Mouse (Mus musculus): Measurements from ENCODE around the gene Fgfr1op2. TPM values are rescaled to one million over a fixed set of nuclear protein-coding genes. Genes with fewer than 3 reads are reported as not detected.

Fgfr1op2 gene
- polyA plus RNA-seq, 1 experiment, result 101 TPM

DNA sequence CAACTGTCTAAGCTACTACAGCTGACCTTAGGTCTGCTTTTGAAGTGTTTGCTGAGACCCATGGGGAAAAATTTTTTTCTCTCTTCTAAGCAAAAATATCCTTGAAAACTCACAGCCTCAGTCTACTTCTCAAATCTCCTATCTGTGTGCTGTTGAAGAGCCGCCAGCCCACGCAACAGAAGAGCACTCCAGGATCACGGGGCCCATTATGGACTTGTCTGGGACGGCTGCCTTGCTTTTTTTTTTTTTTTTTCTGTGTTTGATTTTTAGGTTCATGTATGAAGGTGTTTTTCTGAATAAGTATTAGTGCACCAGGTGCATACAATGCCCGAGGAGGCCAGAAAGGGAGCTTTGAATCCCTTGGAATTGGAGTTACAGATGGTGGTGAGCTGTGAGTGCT lies 59.5 kb downstream of the Fgfr1op2 start:
- no peak for TF ChIP-seq POLR2A (IDR thresholded peaks at IDR 0.05; ENCODE audit: low read depth, low read length)
- no peak for TF ChIP-seq CTCF (IDR thresholded peaks at IDR 0.05; ENCODE audit: borderline replicate concordance, insufficient read depth, low read length)
- peaks cover 3% of the 10 kb centered on the region; the same call in 1 of the 2 replicates for H3K4me1 ChIP-seq (ENCODE audit: control insufficient read depth, insufficient read depth, low read length)
- no peak overlapping the region for H3K4me3 ChIP-seq (ENCODE audit: insufficient read depth, low read length)
- H3K27ac ChIP-seq (ENCODE audit: insufficient read depth, low read length), result no peak overlapping the region

DNA sequence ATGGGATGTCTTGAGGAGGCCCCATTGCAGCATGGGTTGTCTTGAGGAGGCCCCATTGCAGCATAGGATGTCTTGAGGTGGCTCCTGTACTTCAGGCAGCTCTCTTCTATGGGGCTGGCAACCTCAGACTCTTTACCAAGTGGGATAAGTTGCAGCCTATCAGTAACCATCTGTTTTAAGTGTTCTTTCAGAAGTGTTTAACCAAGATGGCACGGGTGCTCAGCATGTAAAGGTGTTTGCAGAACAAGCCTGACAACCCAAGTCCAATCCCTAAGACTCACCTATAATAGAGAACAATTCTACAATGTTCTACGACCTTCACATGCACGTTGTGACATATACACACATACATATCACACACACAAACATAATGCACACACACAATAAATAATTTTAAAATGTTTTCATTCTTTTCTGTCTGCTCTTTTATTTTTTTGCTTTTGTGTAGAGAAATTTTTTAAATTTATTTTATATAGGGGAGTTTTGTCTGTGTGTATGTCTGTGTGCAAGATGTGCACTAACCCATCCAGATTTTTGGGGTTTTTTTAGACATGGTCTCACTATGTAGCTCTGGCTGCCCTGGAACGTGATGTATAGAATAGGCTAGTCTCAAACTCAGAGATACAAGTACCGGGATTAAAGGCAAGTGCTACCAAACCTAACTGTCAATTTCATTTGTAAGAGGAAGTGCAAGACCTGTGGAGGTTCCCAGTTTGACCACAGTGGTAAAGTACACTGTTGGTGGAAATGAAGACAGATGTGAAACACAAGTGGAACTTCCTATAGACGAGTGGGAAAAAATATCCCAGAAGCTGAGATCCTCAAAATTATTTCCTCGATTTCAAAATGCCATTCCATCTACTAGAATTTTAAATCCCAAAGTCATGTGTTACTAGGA lies 63.3 kb downstream of the Fgfr1op2 start:
- H3K4me1 ChIP-seq (ENCODE audit: control insufficient read depth, insufficient read depth, low read length), result no peaks in the 10 kb centered on the region
- H3K4me3 ChIP-seq (ENCODE audit: insufficient read depth, low read length), result no peak overlapping the region
- no peak for TF ChIP-seq POLR2A (IDR thresholded peaks at IDR 0.05; ENCODE audit: low read depth, low read length)
- no peak for TF ChIP-seq CTCF (IDR thresholded peaks at IDR 0.05; ENCODE audit: borderline replicate concordance, insufficient read depth, low read length)
- no peak overlapping the region for H3K27ac ChIP-seq (ENCODE audit: insufficient read depth, low read length)

DNA sequence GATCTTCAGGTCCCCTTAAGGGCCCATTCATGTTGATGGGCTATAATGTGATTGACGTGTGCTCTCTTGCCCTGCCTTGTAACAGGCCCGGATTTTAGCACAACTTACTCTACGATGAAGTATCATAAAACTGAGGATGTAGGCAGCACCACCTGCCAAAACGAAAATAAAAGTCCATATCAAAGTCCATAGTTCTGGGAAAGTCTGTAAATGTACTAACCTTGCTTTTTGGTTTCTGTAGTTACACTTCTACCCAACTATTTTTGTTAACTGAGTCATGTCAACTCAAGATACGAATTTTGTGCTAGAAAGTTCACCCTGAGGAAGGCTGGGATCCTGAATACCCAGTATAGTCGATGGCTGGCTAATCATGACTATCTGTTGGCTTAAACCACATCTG lies 64.0 kb downstream of the Fgfr1op2 start:
- H3K27ac ChIP-seq (ENCODE audit: insufficient read depth, low read length), result no peak overlapping the region
- no peak for TF ChIP-seq POLR2A (IDR thresholded peaks at IDR 0.05; ENCODE audit: low read depth, low read length)
- TF ChIP-seq CTCF (IDR thresholded peaks at IDR 0.05; ENCODE audit: borderline replicate concordance, insufficient read depth, low read length), result no peak
- no peaks in the 10 kb centered on the region for H3K4me1 ChIP-seq (ENCODE audit: control insufficient read depth, insufficient read depth, low read length)
- H3K4me3 ChIP-seq (ENCODE audit: insufficient read depth, low read length), result no peak overlapping the region

DNA sequence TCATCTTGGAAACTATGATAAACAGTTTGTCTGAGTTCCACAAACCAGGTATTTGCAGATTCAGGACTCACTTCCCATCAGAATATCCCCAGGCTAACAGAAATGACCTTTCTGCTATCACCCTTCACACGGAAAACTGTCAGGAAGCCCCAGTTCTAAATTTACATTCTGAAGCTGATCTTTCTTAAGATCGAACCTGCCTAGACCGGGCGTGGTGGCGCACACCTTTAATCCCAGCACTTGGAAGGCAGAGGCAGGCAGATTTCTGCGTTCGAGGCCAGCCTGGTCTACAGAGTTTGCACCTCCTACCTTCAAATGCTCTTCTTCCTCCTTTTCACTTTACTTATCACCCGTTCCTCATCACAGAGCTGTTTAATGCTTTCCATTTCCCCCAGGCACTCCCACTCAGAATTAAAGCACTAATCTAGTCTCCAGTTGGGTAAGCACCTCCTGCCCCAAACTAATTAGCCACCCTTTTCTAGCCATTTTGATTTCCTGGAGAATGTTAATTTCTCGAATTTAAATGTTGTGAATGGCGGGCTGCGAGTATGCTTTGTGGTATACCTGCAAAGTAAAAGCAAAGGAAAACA lies 64.7 kb downstream of the Fgfr1op2 start:
- TF ChIP-seq POLR2A (IDR thresholded peaks at IDR 0.05; ENCODE audit: low read depth, low read length) (no peak), CTCF (IDR thresholded peaks at IDR 0.05; ENCODE audit: borderline replicate concordance, insufficient read depth, low read length) (no peak)
- H3K4me3 ChIP-seq (ENCODE audit: insufficient read depth, low read length), result peak overlapping the region; percentile 40
- no peaks in the 10 kb centered on the region for H3K4me1 ChIP-seq (ENCODE audit: control insufficient read depth, insufficient read depth, low read length)
- H3K27ac ChIP-seq (ENCODE audit: insufficient read depth, low read length), result no peak overlapping the region

DNA sequence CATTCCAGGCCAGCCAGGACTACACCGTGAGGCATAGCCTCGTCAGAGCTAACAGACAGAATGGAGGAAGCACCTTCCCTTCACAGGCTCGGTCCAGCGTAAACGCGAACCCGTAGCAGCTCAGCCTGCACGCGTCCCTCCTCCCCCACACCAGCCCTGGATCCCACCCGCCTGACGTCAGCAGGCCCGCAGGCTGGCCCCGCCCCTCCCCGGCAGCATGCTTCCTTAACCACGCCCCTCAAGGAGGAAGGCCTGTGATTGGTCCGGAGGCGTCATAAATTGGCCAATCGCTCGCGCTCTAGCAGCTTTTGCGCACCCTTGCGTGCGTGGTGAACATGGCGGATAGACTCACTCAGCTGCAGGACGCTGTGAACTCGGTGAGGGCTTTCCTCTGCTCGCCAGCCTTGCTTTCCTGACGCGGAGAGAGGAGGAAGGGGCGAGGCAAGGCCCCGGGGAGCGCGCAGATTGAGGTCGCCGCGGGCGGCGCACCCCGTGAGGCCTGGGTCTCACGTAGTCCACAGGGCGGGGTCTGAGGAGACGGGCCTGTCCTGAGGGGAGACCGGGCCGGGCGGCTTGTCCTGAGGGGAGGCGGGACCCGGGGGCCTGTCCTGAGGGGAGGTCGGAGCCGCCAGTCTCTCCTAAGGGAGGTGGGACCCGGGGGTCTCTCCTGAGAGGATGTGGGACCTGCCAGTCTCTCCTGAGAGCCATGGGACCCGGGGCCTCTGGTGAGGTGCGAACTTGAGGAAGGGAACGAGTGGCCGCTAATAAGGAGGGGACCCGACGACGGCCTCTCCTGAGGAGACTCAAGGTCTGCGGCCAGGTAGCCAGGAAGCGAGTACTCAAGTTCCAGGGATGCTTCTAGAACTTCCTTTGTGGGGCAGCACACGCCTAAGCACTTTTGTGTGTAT lies 65.5 kb downstream of the Fgfr1op2 start, which contains the start of the genes Med21 and Tm7sf3:
Gene Med21, plus strand, starts transcription at position 272 of the 908 bp plus-strand sequence.
Gene Tm7sf3, minus strand, starts transcription at position 549 of the 908 bp plus-strand sequence.
- H3K27ac ChIP-seq (ENCODE audit: insufficient read depth, low read length), result peak within 1 kb of the TSS; percentile 44
- TF ChIP-seq CTCF (IDR thresholded peaks at IDR 0.05; ENCODE audit: borderline replicate concordance, insufficient read depth, low read length) (no peak; the same call in 1 of the 2 replicates), POLR2A (IDR thresholded peaks at IDR 0.05; ENCODE audit: low read depth, low read length) (peak; percentile 100)
- no peaks in the 10 kb centered on the region for H3K4me1 ChIP-seq (ENCODE audit: control insufficient read depth, insufficient read depth, low read length)
- H3K4me3 ChIP-seq (ENCODE audit: insufficient read depth, low read length), result peak within 1 kb of the TSS; percentile 70

DNA sequence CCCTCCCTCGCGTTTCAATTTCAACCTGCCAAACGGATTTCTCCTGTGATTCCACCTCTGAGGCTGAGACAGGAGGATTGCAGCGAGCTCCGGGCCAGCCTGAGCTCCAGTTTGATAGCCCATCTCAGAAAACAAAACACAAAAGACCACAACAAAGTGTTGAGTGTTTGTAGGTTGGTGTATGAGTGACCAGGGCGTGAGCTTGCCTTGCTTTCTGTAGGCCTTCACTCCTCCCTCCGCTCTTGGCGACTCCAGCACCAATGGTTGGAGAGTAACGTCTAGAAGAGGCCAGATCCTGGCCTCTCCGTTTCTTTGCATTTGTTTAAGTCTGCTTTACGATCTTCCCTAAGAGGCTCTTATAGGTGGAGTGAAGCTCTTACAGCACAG lies 66.2 kb downstream of the Fgfr1op2 start:
- Histone ChIP-seq H3K4me1 (ENCODE audit: control insufficient read depth, insufficient read depth, low read length) (no peaks in the 10 kb centered on the region), H3K4me3 (ENCODE audit: insufficient read depth, low read length) (peak overlapping the region; percentile 70), H3K27ac (ENCODE audit: insufficient read depth, low read length) (no peak overlapping the region)
- TF ChIP-seq CTCF (IDR thresholded peaks at IDR 0.05; ENCODE audit: borderline replicate concordance, insufficient read depth, low read length) (no peak), POLR2A (IDR thresholded peaks at IDR 0.05; ENCODE audit: low read depth, low read length) (peak; percentile 44; the same call in 1 of the 2 replicates)

Other genes with a start within 250 kb of the Fgfr1op2 start
- 7.7 and 12.8 TPM in 2 replicates for gene Itpr2, start 75.0 kb upstream of the Fgfr1op2 start, polyA plus RNA-seq (2011; ENCODE audit: insufficient read length, low read depth, missing spikeins)
- 48.3 and 55.2 TPM in 2 replicates for gene Ints13, start 632 bp downstream of the Fgfr1op2 start, polyA plus RNA-seq (2011; ENCODE audit: insufficient read length, low read depth, missing spikeins)
- 74.6 and 82.0 TPM in 2 replicates for gene Med21, start 65.3 kb downstream of the Fgfr1op2 start, polyA plus RNA-seq (2011; ENCODE audit: insufficient read length, low read depth, missing spikeins)
- 50.5 and 61.6 TPM in 2 replicates for gene Tm7sf3, start 65.6 kb downstream of the Fgfr1op2 start, polyA plus RNA-seq (2011; ENCODE audit: insufficient read length, low read depth, missing spikeins)
- gene Stk38l, start 147.8 kb downstream of the Fgfr1op2 start, polyA plus RNA-seq (2011; ENCODE audit: insufficient read length, low read depth, missing spikeins), result 24.3 and 25.7 TPM in 2 replicates
- 13.7 and 14.5 TPM in 2 replicates for gene Arntl2, start 218.9 kb downstream of the Fgfr1op2 start, polyA plus RNA-seq (2011; ENCODE audit: insufficient read length, low read depth, missing spikeins)